Mouse (Mus musculus) liver, postnatal 0 days (tissue): ENCODE results near the gene Ercc4.

ENCODE experiments used
- CTCF ChIP-seq: sonication (generic); IDR thresholded peaks from 2 replicates; pipeline ENCODE4 v1.5.1; 2016; ENCODE audit warnings: antibody characterized with exemption, low read depth
- EP300 ChIP-seq: IDR thresholded peaks from 2 replicates; pipeline ENCODE4 v1.6.1; 2016; ENCODE audit warnings: antibody characterized with exemption, low read depth, mild to moderate bottlenecking

DNA sequence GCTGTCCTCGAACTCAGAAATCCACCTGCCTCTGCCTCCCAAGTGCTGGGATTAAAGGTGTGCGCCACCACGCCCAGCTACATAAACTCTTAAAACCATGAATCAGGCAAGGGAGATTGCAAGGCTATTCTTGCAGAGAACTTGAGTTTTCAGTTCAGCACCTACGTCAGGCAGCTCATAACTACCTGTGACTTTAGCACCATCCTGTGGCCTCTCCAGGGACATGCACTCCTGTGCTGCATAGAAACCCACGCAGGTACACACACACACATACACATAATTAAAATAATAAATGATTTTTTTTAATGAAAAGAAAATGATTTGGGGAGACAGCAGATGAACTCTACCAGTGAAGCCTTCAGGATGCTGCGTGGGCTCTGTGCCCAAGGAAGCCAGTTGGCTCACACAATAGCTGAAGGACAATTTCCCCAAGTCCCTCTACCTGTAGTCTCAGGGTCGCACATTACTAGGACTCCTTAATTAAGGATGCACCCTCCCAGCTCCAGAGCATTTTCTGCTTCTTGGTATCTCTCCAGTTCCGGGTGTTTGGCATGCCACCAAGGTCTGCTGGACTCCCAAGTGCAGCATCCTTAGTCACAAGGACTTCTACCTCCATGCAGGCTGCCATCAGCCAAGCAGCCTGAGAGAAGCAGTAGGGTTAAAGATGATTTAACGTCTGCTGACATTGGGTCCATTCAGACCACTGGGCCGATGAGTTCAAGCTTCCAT, 35.4 kb downstream of the Ercc4 start:
- TF ChIP-seq CTCF (no peak), EP300 (no peak)
